Mouse (Mus musculus): ENCODE results near the gene Dnttip1.
A peak's percentile ranks its signal among the peaks of the same experiment; 100 is the strongest.

DNA sequence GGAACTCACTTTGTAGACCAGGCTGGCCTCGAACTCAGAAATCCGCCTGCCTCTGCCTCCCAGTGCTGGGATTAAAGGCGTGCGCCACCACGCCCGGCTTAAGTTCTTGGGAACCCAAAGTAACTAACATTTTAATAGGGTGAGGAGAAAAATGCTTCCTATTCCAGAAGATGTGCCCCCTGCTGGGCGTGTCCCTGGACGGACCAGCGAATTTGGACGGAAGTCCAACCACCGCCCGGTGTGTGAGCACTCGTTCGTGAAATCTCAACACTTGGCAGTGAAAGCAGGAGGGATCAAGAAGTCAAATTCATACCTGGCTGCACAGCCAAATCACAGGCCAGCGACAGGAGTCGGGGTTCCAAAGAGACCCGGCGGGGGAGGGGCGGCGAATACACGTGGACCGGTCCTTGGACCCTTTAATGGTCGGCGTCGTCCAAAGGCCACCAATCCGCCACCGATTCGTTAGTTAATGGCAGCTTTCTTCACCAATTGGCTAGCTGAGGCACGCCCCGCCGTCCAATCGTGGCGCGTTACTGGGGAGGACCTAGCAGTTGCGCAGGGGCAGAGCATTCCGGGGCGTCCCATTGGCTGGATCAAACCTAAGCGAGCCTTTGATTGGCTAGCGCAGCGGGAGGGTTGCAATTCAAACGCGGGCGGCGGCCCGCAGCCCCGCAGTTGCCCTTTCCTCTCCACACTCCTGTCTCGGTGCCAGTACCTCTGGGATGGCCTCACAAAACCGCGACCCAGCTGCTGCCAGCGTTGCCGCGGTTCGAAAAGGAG, 23.7 kb downstream of the Dnttip1 start, which contains the start of gene Ube2c:
- TF ChIP-seq CTCF (IDR thresholded peaks at IDR 0.05; ENCODE audit: low read depth) (peak; percentile 57), EP300 (IDR thresholded peaks at IDR 0.05; ENCODE audit: low read depth) (peak; percentile 71)

Data from liver, embryonic 14.5 days (tissue).